Mouse (Mus musculus): ENCODE measurements around the gene Gm6685. TPM values are rescaled to one million over a fixed set of nuclear protein-coding genes. Genes with fewer than 3 reads are reported as not detected.
"Not testable (repeated sequence)": the region's sequence is repeated elsewhere in the genome, so short reads cannot be mapped to it uniquely, and the experiment has no call there.

Gene Gm6685
- not detected in 2 replicates for polyA plus RNA-seq (2015; fragmentation: Nextera tagmentation; extraction: Ambion mirVana)

DNA sequence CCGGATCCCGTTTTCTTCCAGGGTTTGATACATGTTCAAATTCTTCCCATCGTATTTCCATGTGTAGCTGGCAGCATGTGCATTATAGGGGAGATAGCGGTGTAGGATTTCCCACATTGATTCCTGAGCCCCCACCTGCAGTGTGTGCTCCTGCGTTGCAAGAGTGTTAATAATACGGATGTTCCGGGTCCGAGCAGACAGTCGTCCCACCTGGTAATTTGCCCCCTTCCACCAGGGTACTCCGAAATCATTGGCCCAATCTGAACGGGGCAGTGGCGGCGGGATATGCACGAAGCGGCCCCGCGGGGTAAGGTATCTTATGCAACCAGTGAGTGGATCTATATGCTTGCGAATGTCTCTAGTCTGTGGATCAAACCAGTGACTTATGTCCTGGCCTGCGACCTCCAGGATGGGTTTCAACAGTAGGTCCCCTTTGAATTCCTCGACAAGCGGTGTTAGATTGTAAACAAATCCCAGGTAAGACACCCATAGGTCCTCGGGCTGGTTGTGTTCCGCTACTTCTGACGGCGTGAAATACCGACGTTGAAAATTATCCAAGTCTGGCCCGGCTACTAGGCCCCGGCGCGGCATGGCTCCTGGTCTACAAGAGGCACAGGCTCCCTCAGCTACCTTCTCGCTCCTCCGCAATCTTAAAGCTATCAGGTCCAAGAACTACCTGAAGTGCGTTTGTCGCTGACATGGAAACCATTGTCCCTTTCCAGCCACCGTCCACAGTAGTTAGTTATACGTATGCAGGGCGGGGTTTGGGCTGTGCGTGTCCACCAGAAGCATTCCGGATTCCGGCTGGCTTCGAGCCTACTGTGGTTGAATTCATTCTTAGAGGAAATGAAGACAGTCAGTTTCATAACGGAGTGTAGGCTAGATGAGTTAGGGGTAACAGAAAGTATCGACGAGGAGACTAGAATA lies at the start of gene Gm6685:
Gene Gm6685 (minus strand): TSS at position 644 of the 927 bp plus-strand sequence.
- not testable (repeated sequence) for H3K4me1 ChIP-seq; H3K27me3 ChIP-seq (replicated peaks); H3K4me2 ChIP-seq; H3K9me3 ChIP-seq; H3K4me3 ChIP-seq; H3K9ac ChIP-seq; H3K27ac ChIP-seq (replicated peaks); H3K36me3 ChIP-seq; ATAC-seq (ENCODE audit: extremely low read depth, insufficient number of reproducible peaks, low FRiP score, low TSS enrichment)
- WGBS: 84% methylated on average over 45 of the region's 45 CpGs

DNA sequence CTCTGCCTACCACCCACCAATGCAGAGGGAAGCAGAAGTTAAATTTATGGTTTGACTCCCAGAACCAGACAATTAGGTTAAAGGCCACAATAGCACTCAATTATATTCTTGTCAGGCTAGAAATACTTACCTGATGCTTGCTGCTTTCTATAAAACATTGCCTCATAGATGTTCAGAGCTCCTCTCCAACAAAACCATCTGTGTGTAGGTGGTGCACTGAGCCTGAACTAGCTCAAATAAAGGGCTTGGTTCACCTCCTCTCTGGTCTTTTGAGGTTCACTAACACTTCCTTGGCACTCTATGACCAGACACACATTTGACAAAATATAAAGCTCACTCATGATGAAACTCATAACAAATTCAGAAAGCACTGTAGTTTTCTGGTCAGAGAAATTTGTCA lies 36.2 kb upstream of the Gm6685 start:
- Histone ChIP-seq H3K36me3 (no peaks in the 10 kb centered on the region), H3K4me1 (no peaks in the 10 kb centered on the region), H3K9me3 (no peaks in the 10 kb centered on the region), H3K4me2 (no peak overlapping the region), H3K27me3 (replicated peaks) (no peaks in the 10 kb centered on the region), H3K27ac (replicated peaks) (no peak overlapping the region), H3K9ac (no peak overlapping the region), H3K4me3 (no peak overlapping the region)
- ATAC-seq (ENCODE audit: extremely low read depth, insufficient number of reproducible peaks, low FRiP score, low TSS enrichment): no peak

DNA sequence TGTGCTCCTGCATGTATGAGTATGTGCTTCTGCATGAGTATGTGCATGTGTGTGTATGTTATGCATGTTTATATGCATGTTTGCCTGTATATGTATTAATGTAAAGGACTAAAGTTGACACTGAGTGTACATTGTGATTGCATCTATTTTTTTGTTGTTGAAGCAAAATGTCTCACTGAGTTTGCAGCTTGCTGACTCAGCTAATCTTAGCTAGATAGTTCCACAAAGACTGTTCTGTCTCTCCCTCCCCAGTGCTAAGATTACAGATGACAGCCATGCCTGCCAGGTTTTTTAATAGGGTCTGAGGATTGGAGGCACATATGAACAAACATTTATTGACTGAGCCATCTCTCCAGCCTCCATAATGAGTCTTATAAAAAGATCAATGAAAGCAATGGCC lies 35.0 kb upstream of the Gm6685 start:
- H3K9me3 ChIP-seq: no peaks in the 10 kb centered on the region
- no peaks in the 10 kb centered on the region for H3K27me3 ChIP-seq (replicated peaks)
- no peaks in the 10 kb centered on the region for H3K4me1 ChIP-seq
- no peak overlapping the region for H3K27ac ChIP-seq (replicated peaks)
- no peak overlapping the region for H3K4me3 ChIP-seq
- H3K36me3 ChIP-seq: no peaks in the 10 kb centered on the region
- no peak overlapping the region for H3K4me2 ChIP-seq
- H3K9ac ChIP-seq: no peak overlapping the region
- no peak for ATAC-seq (ENCODE audit: extremely low read depth, insufficient number of reproducible peaks, low FRiP score, low TSS enrichment)

DNA sequence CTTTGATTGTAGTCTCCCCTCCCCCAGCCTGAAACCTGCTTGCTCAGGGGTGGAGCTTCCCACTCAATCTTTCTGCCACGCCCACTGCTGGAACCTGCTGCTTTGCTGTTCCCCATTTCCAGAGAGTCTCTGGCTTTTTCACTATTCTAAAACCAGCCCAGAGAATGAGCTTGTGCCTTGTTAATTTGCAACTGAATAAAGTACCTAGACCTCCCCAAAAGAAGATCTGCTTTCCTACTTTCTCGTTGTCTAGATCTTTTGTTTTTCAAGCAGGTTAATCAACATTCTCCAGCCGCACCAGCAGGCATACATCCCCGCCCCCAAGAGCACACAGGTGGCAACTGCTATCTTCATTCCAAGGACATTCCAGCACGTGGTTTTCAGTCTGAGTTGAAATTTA lies 31.7 kb upstream of the Gm6685 start:
- not testable (repeated sequence) for H3K4me1 ChIP-seq; ATAC-seq (ENCODE audit: extremely low read depth, insufficient number of reproducible peaks, low FRiP score, low TSS enrichment); H3K4me3 ChIP-seq; H3K9ac ChIP-seq; H3K9me3 ChIP-seq; H3K4me2 ChIP-seq; H3K36me3 ChIP-seq; H3K27me3 ChIP-seq (replicated peaks); H3K27ac ChIP-seq (replicated peaks)
- WGBS: 66% methylated on average over 5 of the region's 5 CpGs

DNA sequence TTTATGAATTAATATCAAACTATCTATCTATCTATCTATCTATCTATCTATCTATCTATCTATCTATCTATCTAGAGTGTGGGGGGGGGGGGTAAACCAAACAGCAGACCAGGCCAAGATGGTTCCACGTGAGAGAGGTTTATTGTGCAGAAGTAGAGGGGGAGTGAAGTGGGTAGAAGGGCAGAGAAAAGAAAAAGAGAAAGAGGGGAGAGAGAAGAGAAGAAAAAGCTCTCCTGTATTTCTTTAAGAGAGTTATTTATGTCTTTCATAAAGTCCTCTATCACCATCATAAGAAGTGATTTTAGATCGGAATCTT lies 26.2 kb upstream of the Gm6685 start:
- H3K27ac ChIP-seq (replicated peaks): no peak overlapping the region
- H3K4me1 ChIP-seq: peaks cover 4% of the 10 kb centered on the region; the same call in 1 of the 2 replicates
- H3K9me3 ChIP-seq: no peaks in the 10 kb centered on the region
- H3K4me2 ChIP-seq: peak overlapping the region; percentile 79
- 43% methylated on average over 2 of the region's 2 CpGs for WGBS
- H3K9ac ChIP-seq: peak overlapping the region; percentile 78
- no peaks in the 10 kb centered on the region for H3K36me3 ChIP-seq
- peak overlapping the region; percentile 50 for H3K4me3 ChIP-seq
- no peaks in the 10 kb centered on the region for H3K27me3 ChIP-seq (replicated peaks)
- ATAC-seq (ENCODE audit: extremely low read depth, insufficient number of reproducible peaks, low FRiP score, low TSS enrichment): no peak

DNA sequence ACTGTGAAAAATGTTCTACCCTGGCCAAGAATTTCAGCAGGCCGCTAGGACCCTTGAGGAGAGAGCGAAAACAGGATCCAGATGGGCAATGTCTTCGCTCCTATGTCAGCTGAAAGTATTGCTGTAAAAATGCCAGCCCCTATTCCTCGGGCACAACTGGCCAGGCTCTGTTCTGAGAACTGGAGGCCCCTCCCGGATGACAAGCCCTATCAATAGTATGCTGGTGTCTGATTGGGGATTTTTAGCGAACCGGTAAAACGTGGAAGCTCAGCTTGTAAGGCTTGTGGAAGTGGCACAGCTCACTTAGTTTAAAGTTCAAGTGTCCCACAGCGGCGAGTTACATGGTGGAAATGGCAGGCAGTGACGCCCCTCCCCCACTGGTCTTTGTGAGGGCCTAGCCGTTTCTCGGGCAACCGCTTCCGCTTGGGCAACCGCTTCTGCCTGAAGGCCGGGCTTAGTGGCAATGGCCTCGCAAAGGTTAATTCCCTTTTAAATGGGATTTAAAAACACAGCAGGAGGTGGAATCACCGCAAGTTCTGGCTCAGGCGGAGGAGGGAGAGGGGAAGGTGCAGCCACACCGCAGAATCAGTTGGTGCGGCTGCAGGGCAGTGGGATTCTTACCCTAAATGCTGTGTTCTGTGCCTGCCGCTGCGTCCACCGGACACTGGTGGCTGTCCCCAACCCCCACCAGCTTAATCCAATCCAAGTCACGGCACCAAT lies 25.7 kb upstream of the Gm6685 start:
- H3K27me3 ChIP-seq (replicated peaks): no peaks in the 10 kb centered on the region
- peak overlapping the region; percentile 50 for H3K4me3 ChIP-seq
- no peak overlapping the region for H3K27ac ChIP-seq (replicated peaks)
- no peaks in the 10 kb centered on the region for H3K9me3 ChIP-seq
- H3K4me1 ChIP-seq: peaks cover 4% of the 10 kb centered on the region; the same call in 1 of the 2 replicates
- H3K36me3 ChIP-seq: no peaks in the 10 kb centered on the region
- peak overlapping the region; percentile 78 for H3K9ac ChIP-seq
- peak overlapping the region; percentile 79 for H3K4me2 ChIP-seq
- 5% methylated on average over 26 of the region's 26 CpGs for WGBS
- no peak for ATAC-seq (ENCODE audit: extremely low read depth, insufficient number of reproducible peaks, low FRiP score, low TSS enrichment)

DNA sequence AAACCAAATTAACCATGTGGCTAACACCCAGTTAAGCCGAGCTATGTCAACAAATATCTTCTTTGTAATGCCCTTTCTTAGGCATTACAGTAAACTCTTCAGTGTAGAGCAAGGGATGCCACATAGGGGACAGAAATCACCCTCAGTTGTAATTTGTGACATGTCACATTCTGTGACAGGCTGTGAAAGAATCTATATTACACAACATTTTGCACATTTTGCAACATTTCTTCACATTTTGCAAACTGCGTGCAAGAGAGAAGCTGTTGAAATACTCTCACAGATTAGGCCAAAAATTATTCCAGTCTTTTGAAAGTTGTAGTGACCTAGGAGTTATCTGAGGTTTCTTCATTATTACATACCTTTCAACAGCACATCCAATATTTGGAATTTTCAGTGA lies 3.8 kb upstream of the Gm6685 start:
- Histone ChIP-seq H3K9me3 (no peaks in the 10 kb centered on the region), H3K4me3 (no peak overlapping the region), H3K27me3 (replicated peaks) (no peaks in the 10 kb centered on the region), H3K9ac (no peak overlapping the region), H3K36me3 (no peaks in the 10 kb centered on the region), H3K27ac (replicated peaks) (no peak overlapping the region), H3K4me2 (no peak overlapping the region), H3K4me1 (no peaks in the 10 kb centered on the region)
- ATAC-seq (ENCODE audit: extremely low read depth, insufficient number of reproducible peaks, low FRiP score, low TSS enrichment): no peak
- WGBS: 79% methylated on average over 2 of the region's 2 CpGs

DNA sequence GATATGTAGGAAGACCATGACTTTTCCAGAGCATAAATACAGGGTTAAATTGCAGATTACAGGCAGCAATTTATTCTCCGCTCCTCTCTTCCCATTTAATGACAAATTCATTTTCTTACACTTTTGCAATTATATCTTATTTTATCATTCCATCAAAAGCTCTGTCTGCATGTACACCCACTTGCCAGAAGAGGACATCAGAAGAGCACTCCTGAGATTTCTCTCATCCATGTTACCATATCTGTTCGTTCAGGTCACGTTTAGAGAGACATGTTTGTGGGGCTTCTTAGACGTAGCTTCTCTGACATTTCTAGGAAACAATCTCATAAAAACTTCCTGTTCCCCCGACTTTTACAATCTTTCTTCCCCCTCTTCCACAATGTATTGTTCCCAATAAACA lies 2.2 kb upstream of the Gm6685 start:
- Histone ChIP-seq H3K4me3 (no peak overlapping the region), H3K4me2 (no peak overlapping the region), H3K4me1 (no peaks in the 10 kb centered on the region), H3K27me3 (replicated peaks) (no peaks in the 10 kb centered on the region), H3K9ac (no peak overlapping the region), H3K27ac (replicated peaks) (no peak overlapping the region), H3K9me3 (no peaks in the 10 kb centered on the region), H3K36me3 (no peaks in the 10 kb centered on the region)
- WGBS: 66% methylated on average over 5 of the region's 5 CpGs
- ATAC-seq (ENCODE audit: extremely low read depth, insufficient number of reproducible peaks, low FRiP score, low TSS enrichment): no peak

DNA sequence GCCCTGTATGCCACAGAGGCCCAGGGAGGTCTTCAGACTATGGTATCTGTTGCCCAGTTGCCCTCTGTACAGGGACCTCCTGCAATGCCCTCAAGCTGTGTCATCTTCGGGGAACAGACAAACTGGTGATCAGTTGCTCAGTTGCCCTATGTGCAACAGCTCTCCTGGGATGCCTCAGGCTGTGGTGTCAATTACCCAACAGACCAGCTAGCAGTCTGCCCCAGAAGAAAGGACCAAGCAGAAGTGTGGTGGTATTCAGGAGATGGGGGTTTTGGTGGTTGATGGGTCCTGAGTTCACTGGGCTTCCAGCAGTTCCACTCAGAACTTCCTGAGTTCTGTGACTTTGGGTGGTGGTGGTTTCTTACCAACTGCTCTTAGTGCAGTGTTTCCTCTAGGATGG lies 11.8 kb downstream of the Gm6685 start:
- Histone ChIP-seq H3K4me2 (no peak overlapping the region), H3K4me1 (no peaks in the 10 kb centered on the region)
- 74% methylated on average over 1 of the region's 1 CpGs for WGBS

DNA sequence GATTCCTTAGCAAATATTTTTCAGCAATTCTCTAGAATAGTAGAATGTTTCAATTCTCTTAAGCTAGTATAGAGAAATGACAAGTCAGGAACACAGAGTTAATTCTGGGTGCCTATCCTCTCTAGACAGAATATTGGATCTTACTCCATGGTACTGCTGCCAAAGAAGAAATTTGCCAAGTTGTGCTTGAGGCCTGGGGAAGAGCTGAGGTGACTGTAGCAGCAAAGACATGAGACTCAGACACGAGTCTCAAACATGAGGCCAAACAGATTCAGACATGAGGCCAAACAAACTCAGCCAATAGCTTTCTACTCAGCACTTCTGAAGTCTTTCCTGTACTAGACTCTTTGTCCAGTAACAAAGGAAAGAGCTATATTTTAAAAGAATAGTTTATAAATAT lies 26.3 kb downstream of the Gm6685 start:
- Histone ChIP-seq H3K9ac (no peak overlapping the region), H3K27ac (replicated peaks) (no peak overlapping the region), H3K27me3 (replicated peaks) (no peaks in the 10 kb centered on the region), H3K4me3 (no peak overlapping the region), H3K4me1 (no peaks in the 10 kb centered on the region), H3K9me3 (no peaks in the 10 kb centered on the region), H3K36me3 (no peaks in the 10 kb centered on the region), H3K4me2 (no peak overlapping the region)
- 47% methylated on average over 1 of the region's 1 CpGs for WGBS
- no peak for ATAC-seq (ENCODE audit: extremely low read depth, insufficient number of reproducible peaks, low FRiP score, low TSS enrichment)

More for the DNA sequence above, 11.8 kb downstream of the Gm6685 start:
- Histone ChIP-seq H3K9ac (no peak overlapping the region), H3K36me3 (no peaks in the 10 kb centered on the region), H3K9me3 (peaks cover 4% of the 10 kb centered on the region; the same call in 1 of the 2 replicates), H3K27ac (replicated peaks) (no peak overlapping the region), H3K27me3 (replicated peaks) (no peaks in the 10 kb centered on the region), H3K4me3 (no peak overlapping the region)
- no peak for ATAC-seq (ENCODE audit: extremely low read depth, insufficient number of reproducible peaks, low FRiP score, low TSS enrichment)

DNA sequence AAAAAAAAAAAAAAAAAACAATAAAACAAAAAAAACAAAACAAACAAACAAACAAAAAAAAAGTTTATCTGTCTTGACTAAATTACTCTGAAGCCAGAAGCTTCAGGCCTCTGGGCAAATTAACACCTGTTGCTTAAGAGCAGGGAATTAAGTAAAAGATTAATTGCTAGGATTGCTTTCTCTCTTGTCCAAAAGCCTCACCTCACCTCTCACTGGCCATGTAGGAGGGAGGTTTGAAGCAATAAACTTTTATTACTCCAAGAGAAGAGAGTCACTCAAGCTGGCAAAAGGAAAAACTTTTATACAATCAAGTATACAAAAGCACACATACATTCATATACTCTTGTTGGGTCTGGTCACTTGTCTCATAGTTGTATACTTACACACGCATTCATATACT lies 31.9 kb downstream of the Gm6685 start:
- 85% methylated on average over 1 of the region's 1 CpGs for WGBS
- Histone ChIP-seq H3K4me2 (no peak overlapping the region), H3K36me3 (no peaks in the 10 kb centered on the region), H3K9me3 (no peaks in the 10 kb centered on the region), H3K4me3 (no peak overlapping the region), H3K4me1 (no peaks in the 10 kb centered on the region), H3K27ac (replicated peaks) (no peak overlapping the region), H3K9ac (no peak overlapping the region), H3K27me3 (replicated peaks) (no peaks in the 10 kb centered on the region)
- ATAC-seq (ENCODE audit: extremely low read depth, insufficient number of reproducible peaks, low FRiP score, low TSS enrichment): no peak

DNA sequence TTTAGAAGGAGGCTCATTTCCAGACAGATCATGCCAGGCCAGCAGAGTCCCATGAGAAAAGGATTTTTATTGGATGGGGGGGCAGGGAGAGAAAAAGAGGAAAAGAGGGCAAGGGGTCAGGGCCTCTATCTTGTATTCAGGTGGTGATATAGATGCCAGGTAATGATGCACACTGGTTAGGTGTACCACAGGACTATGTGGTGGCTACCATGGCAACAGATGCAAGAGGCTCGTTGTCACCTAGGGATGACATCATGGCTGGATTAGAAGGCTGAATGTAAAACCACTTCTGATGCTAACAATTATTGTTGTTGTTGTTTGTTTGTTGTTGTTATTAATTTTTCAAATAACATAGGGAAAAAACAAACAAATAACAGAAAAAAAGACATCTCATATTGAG lies 49.2 kb downstream of the Gm6685 start:
- Histone ChIP-seq H3K9ac (no peak overlapping the region), H3K9me3 (no peaks in the 10 kb centered on the region), H3K4me1 (no peaks in the 10 kb centered on the region), H3K27ac (replicated peaks) (no peak overlapping the region), H3K4me2 (no peak overlapping the region), H3K27me3 (replicated peaks) (no peaks in the 10 kb centered on the region), H3K36me3 (no peaks in the 10 kb centered on the region), H3K4me3 (no peak overlapping the region)
- no peak for ATAC-seq (ENCODE audit: extremely low read depth, insufficient number of reproducible peaks, low FRiP score, low TSS enrichment)
- 76% methylated on average over 1 of the region's 1 CpGs for WGBS
